Mouse (Mus musculus): ENCODE measurements at regions not wholly inside any gene's neighbourhood (a gene's known extent, or its start where the extent isn't known, plus 50 kb on each side); places are given as distances from the start of the nearest gene placed in this dataset.
A peak's percentile ranks its signal among the peaks of the same experiment; 100 is the strongest.

DNA sequence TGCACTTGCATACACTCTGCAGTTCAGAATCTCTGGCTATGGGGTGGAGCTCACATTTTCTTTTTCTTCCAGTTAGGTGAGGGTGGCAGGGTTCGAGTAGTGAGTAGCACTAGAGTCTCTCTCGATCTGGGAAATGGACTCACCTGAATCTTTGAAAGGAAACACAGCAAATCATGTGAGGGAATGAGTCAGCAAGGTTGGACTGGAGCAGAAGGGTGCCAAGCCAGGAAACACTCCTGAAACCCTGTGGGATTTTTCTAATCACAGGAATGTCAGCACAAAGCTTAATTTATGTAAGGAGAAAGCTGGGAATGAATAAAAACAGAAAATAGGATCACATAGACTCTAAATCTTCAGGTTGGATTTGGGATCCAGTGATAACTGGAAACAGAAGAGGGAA is 282.1 kb downstream of the Slc30a10 start:
- H3K4me2 ChIP-seq, result no peak overlapping the region
- ATAC-seq (ENCODE audit: insufficient read depth), result no peak
- TF ChIP-seq CTCF (IDR thresholded peaks at IDR 0.05; ENCODE audit: low read depth), result no peak
- no peaks in the 10 kb centered on the region for H3K9me3 ChIP-seq (ENCODE audit: low read depth, low read length)
- H3K9ac ChIP-seq, result no peak overlapping the region
- H3K36me3 ChIP-seq (ENCODE audit: insufficient read depth), result no peaks in the 10 kb centered on the region
- no peaks in the 10 kb centered on the region for H3K27me3 ChIP-seq (ENCODE audit: insufficient read depth, low read length)
- H3K4me1 ChIP-seq (ENCODE audit: insufficient read depth), result 0 out of 2 replicates have a peak, but pooled peaks cover 4% of the 10 kb centered on the region
- H3K4me3 ChIP-seq (ENCODE audit: low read depth, low read length), result no peak overlapping the region
- no peak for DNase-seq
- 77% methylated on average over 2 of the region's 2 CpGs for WGBS
- no peak overlapping the region for H3K27ac ChIP-seq (ENCODE audit: low read depth)

DNA sequence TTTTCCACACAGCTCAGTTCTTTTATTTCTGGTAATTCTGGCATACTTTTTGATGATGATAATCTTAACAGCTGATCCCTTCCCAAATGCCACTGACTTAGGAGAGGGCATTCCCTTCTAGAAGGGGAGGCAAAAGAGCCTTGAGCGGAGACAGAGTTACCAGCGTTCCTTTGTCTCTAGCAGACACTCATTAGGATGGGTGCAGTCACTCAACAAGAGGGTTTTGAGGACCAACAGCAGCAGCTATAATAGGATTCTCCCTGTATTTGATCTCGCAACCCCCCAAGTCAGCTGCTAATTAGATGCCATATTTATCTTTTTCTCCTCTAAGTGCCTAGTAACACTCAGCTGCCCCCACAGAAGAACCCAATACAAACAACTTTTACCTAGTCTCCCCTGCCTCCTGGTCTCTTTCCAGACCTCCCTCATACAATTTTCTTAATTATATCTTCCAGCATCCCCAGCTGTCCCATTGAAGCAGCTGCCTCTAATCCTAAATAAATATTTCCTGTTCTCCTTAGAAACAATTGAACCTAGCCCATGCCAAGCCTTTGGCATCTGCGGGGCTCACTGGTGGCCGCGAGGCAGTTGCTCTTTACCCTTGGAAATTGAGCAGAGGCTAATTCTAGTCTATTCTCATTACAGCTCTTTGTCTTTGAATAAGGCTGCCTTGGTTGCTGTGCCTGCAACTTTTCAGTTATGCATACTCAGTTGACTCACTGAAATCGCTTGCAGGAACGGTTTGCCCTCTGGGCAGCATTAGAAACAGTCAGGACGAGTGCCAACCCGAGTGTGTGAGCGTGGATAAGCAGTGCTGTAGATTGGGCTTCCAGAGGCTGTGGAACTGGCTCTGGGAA is 286.6 kb downstream of the Slc30a10 start:
- H3K4me1 ChIP-seq (ENCODE audit: insufficient read depth), result 0 out of 2 replicates have a peak, but pooled peaks cover 4% of the 10 kb centered on the region

DNA sequence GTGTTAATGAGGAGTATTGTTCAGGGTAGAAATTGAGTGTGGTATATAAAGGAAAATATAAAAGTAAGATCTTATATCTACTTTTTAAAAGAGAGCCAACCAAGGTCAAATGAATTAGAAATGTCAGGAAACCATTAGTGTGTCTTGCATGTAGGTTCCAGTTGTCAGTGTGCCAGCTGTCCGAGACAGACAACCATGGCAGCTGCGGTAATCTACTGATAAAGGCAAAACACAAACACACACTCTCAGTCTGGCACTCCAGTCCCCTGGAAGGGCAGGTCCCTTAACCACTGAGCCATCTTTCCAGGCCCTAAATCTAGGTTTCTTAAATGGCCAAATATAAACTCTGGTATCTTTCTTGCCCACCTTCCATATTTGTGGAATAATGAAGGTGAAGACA is 294.6 kb downstream of the Slc30a10 start:
- no peak for TF ChIP-seq CTCF (IDR thresholded peaks at IDR 0.05; ENCODE audit: low read depth)
- Histone ChIP-seq H3K4me1 (ENCODE audit: insufficient read depth) (no peaks in the 10 kb centered on the region), H3K4me3 (ENCODE audit: low read depth, low read length) (no peak overlapping the region), H3K9ac (no peak overlapping the region), H3K27ac (ENCODE audit: low read depth) (no peak overlapping the region), H3K9me3 (ENCODE audit: low read depth, low read length) (no peaks in the 10 kb centered on the region), H3K27me3 (ENCODE audit: insufficient read depth, low read length) (no peaks in the 10 kb centered on the region), H3K36me3 (ENCODE audit: insufficient read depth) (no peaks in the 10 kb centered on the region), H3K4me2 (no peak overlapping the region)
- no peak for DNase-seq
- ATAC-seq (ENCODE audit: insufficient read depth), result no peak
- 32% methylated on average over 2 of the region's 2 CpGs for WGBS

More for the DNA sequence above, 286.6 kb downstream of the Slc30a10 start:
- ATAC-seq (ENCODE audit: insufficient read depth) (no peak), DNase-seq (peak; percentile 40)
- Histone ChIP-seq H3K36me3 (ENCODE audit: insufficient read depth) (no peaks in the 10 kb centered on the region), H3K4me2 (no peak overlapping the region), H3K27me3 (ENCODE audit: insufficient read depth, low read length) (no peaks in the 10 kb centered on the region), H3K27ac (ENCODE audit: low read depth) (peak overlapping the region; percentile 3; the same call in 1 of the 2 replicates), H3K9me3 (ENCODE audit: low read depth, low read length) (no peaks in the 10 kb centered on the region), H3K4me3 (ENCODE audit: low read depth, low read length) (no peak overlapping the region), H3K9ac (no peak overlapping the region)
- TF ChIP-seq CTCF (IDR thresholded peaks at IDR 0.05; ENCODE audit: low read depth), result no peak
- WGBS, result 40% methylated on average over 11 of the region's 11 CpGs

DNA sequence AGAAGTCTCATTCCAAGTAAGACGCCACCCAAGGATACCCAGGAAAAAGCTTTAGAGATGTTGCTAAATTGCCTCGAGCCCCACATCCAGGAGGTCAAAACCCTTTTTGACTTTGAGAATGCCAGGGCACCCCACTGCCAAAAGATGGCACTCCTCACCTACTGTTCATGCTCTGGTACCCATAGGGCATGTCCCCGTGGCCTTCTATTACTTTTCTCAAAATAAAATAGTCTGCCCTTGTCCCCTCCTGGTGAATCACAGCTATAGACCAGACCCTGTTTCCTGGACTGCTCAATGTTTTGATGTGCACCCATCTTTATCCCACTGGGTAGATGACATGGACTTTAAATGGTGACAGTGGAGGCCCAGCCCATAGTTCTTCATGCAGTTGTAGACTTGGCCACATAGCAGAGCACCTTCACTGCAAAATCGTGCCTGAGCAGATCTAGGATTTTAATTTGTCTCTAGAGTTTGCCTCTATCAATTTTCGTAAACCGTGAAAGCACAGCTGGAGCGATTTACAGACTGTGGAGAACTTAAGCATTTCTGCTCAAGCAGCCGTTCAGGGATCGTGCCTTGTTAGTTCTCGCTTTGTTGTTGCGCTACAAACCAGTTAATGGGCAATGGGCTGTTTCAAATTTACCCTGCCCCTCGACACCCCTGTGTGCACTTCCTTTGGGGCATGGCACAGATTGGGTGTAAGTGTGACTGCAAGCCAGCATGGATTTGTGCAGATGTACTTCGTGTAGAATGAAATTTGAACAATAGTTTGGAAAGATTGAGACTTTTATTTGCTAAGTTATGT is 300.0 kb downstream of the Slc30a10 start:
- Histone ChIP-seq H3K4me2 (no peak overlapping the region), H3K9me3 (ENCODE audit: low read depth, low read length) (no peaks in the 10 kb centered on the region), H3K27me3 (ENCODE audit: insufficient read depth, low read length) (no peaks in the 10 kb centered on the region), H3K4me1 (ENCODE audit: insufficient read depth) (no peaks in the 10 kb centered on the region), H3K9ac (no peak overlapping the region), H3K4me3 (ENCODE audit: low read depth, low read length) (no peak overlapping the region), H3K36me3 (ENCODE audit: insufficient read depth) (no peaks in the 10 kb centered on the region), H3K27ac (ENCODE audit: low read depth) (no peak overlapping the region)
- peak; percentile 63 for TF ChIP-seq CTCF (IDR thresholded peaks at IDR 0.05; ENCODE audit: low read depth)
- WGBS, result 69% methylated on average over 13 of the region's 13 CpGs
- DNase-seq (peak; percentile 54), ATAC-seq (ENCODE audit: insufficient read depth) (no peak)

DNA sequence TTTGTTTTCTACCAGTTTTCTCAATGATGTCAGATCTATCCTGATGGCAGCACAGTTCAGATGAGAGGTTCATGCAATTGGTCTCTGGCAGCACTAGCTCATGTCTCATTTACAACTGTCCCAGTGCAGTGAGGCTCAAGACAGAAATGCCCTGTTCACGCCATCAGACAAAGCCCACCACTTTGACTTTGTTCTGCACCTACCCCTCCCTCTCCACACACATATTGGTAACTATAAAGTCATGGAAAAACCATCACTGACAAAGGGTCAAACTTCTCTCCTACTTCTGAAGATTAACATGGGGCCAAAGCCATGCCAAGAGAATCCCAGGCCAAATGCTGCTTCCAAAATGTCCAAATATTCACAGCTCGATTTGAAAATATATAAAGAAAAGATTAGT is 302.7 kb downstream of the Slc30a10 start:
- WGBS, result 84% methylated on average over 2 of the region's 2 CpGs
- TF ChIP-seq CTCF (IDR thresholded peaks at IDR 0.05; ENCODE audit: low read depth), result no peak
- DNase-seq, result no peak
- H3K27me3 ChIP-seq (ENCODE audit: insufficient read depth, low read length), result no peaks in the 10 kb centered on the region
- H3K9ac ChIP-seq, result no peak overlapping the region
- no peaks in the 10 kb centered on the region for H3K4me1 ChIP-seq (ENCODE audit: insufficient read depth)
- H3K36me3 ChIP-seq (ENCODE audit: insufficient read depth), result no peaks in the 10 kb centered on the region
- H3K27ac ChIP-seq (ENCODE audit: low read depth), result no peak overlapping the region
- H3K9me3 ChIP-seq (ENCODE audit: low read depth, low read length), result no peaks in the 10 kb centered on the region
- H3K4me2 ChIP-seq, result no peak overlapping the region
- ATAC-seq (ENCODE audit: insufficient read depth), result no peak
- no peak overlapping the region for H3K4me3 ChIP-seq (ENCODE audit: low read depth, low read length)

DNA sequence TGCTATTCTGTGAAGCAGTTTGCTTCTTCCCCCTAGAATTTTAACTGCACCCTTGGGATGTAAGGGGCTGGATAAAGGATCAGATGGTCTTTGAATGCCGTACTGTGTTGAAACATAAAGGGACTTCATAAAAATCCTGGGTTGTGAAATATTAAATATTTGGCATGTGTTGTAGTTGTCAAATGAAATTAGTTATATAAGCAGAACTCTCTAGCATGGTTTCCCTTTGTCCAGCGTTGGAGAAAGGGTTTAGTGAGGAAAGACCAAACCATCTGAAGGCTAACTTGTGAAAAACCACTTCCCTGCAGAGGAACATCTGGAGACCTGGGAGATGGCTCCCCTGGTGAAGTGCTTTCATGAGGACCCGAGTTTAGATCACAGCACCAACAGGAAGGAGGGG is 319.6 kb downstream of the Slc30a10 start:
- H3K27ac ChIP-seq (ENCODE audit: low read depth), result no peak overlapping the region
- DNase-seq, result no peak
- H3K27me3 ChIP-seq (ENCODE audit: insufficient read depth, low read length), result no peaks in the 10 kb centered on the region
- 38% methylated on average over 3 of the region's 3 CpGs for WGBS
- no peak for ATAC-seq (ENCODE audit: insufficient read depth)
- no peaks in the 10 kb centered on the region for H3K36me3 ChIP-seq (ENCODE audit: insufficient read depth)
- no peaks in the 10 kb centered on the region for H3K9me3 ChIP-seq (ENCODE audit: low read depth, low read length)
- TF ChIP-seq CTCF (IDR thresholded peaks at IDR 0.05; ENCODE audit: low read depth), result no peak
- no peak overlapping the region for H3K4me3 ChIP-seq (ENCODE audit: low read depth, low read length)
- H3K4me2 ChIP-seq, result no peak overlapping the region
- peaks cover 4% of the 10 kb centered on the region; the same call in 1 of the 2 replicates for H3K4me1 ChIP-seq (ENCODE audit: insufficient read depth)
- H3K9ac ChIP-seq, result no peak overlapping the region

DNA sequence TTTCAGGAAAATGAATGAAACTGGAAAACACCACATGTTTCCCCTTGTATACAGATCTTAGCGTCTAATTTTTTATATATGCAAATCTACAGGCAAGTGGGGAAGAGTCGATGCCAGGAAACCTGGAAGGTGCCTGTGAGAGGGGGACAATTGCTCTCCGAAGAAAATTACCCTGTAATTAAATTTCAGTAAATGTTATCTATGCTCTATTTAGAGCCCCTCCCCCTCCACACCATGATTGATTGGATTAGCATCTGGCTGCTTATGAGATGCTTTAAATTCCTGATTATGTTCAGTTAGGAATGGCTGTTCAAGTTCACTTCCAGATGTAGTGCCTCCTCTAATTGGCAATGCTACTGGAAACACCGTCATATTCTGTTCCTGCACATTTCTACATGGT is 325.0 kb downstream of the Slc30a10 start:
- Histone ChIP-seq H3K27me3 (ENCODE audit: insufficient read depth, low read length) (no peaks in the 10 kb centered on the region), H3K4me1 (ENCODE audit: insufficient read depth) (peaks cover 4% of the 10 kb centered on the region; the same call in 1 of the 2 replicates), H3K4me3 (ENCODE audit: low read depth, low read length) (no peak overlapping the region), H3K9me3 (ENCODE audit: low read depth, low read length) (no peaks in the 10 kb centered on the region), H3K36me3 (ENCODE audit: insufficient read depth) (no peaks in the 10 kb centered on the region), H3K4me2 (no peak overlapping the region), H3K9ac (no peak overlapping the region), H3K27ac (ENCODE audit: low read depth) (no peak overlapping the region)
- no peak for TF ChIP-seq CTCF (IDR thresholded peaks at IDR 0.05; ENCODE audit: low read depth)
- whole genome bisulfite sequencing, result 56% methylated on average over 4 of the region's 4 CpGs
- peak; percentile 38 for DNase-seq
- ATAC-seq (ENCODE audit: insufficient read depth), result no peak
